Mouse (Mus musculus) limb, embryonic 10.5 days (tissue): ENCODE measurements at regions not wholly inside any gene's neighbourhood (a gene's known extent, or its start where the extent isn't known, plus 50 kb on each side); places are given as distances from the start of the nearest gene placed in this dataset.

ENCODE experiments used
- DNase-seq: peaks from one replicate; pipeline ENCODE4 v3.0.0-alpha.2; 2017; ENCODE audit warnings: low spot score
- H3K27ac ChIP-seq: fragments of 300-500 bp; sonication (generic); 2 replicates; pipeline ENCODE4 v1.5.1; 2016; ENCODE audit warnings: mild to moderate bottlenecking
- H3K27me3 ChIP-seq: fragments of 300-500 bp; sonication (generic); 2 replicates; pipeline ENCODE4 v1.6.1; 2016; ENCODE audit warnings: low read depth, mild to moderate bottlenecking; ENCODE audit not compliant: poor library complexity, severe bottlenecking
- H3K36me3 ChIP-seq: fragments of 300-500 bp; sonication (generic); 2 replicates; pipeline ENCODE4 v1.6.1; 2016; ENCODE audit warnings: mild to moderate bottlenecking, moderate library complexity
- H3K4me1 ChIP-seq: fragments of 300-500 bp; sonication (generic); 2 replicates; pipeline ENCODE4 v1.6.1; 2016
- H3K4me3 ChIP-seq: fragments of 300-500 bp; sonication (generic); 2 replicates; pipeline ENCODE4 v1.5.1; 2016; ENCODE audit warnings: mild to moderate bottlenecking, moderate library complexity
- H3K9me3 ChIP-seq: fragments of 300-500 bp; sonication (generic); replicated peaks from 2 replicates; pipeline ENCODE4 v1.6.1; 2016; ENCODE audit warnings: mild to moderate bottlenecking
- WGBS: fragments of 180-500 bp; shearing (Covaris S2); methylation state at CpG from one replicate; pipeline ENCODE4 v1.1.7; 2016; 5-methylcytosine and 5-hydroxymethylcytosine counted together

GRCm38 (mm10) chr13:72762481-72762880, 133.9 kb downstream of the Irx2 start:
- Histone ChIP-seq H3K9me3 (no peaks in the 10 kb centered on the region), H3K27me3 (peaks cover 34% of the 10 kb centered on the region), H3K27ac (no peak overlapping the region), H3K4me1 (peaks cover 13% of the 10 kb centered on the region), H3K36me3 (no peaks in the 10 kb centered on the region), H3K4me3 (no peak overlapping the region)
- DNase-seq: no peak
- WGBS: 78% methylated on average over 5 of the region's 5 CpGs

DNA sequence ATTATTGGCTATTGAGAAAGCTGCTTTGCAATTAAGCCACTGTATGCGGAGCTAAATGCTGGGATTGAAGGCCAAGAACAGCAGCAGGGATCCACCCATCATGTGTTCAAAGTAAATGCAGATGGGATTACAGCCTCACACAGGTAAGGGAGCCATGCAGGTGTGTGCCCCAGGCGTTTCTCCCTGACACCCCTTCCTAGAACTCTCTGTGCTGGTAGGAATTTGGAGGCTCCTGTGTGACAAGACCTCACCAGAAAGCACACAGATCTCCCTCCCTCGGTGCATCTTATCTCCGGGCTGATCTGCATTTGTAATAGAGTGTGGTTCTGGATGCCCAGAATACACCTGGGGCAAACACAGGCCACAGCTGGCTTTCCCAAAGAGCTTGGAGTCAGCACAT, 134.7 kb downstream of the Irx2 start:
- H3K9me3 ChIP-seq: no peaks in the 10 kb centered on the region
- H3K27me3 ChIP-seq: peaks cover 37% of the 10 kb centered on the region
- H3K27ac ChIP-seq: no peak overlapping the region
- DNase-seq: no peak
- H3K36me3 ChIP-seq: no peaks in the 10 kb centered on the region
- 67% methylated on average over 4 of the region's 4 CpGs for whole genome bisulfite sequencing
- H3K4me1 ChIP-seq: peaks cover 13% of the 10 kb centered on the region
- no peak overlapping the region for H3K4me3 ChIP-seq

GRCm38 (mm10) chr13:72767306-72767705, 138.7 kb downstream of the Irx2 start:
- Histone ChIP-seq H3K27ac (no peak overlapping the region), H3K27me3 (peaks cover 71% of the 10 kb centered on the region), H3K4me1 (peaks cover 13% of the 10 kb centered on the region), H3K4me3 (no peak overlapping the region), H3K36me3 (no peaks in the 10 kb centered on the region), H3K9me3 (no peaks in the 10 kb centered on the region)
- WGBS: 19% methylated on average over 5 of the region's 5 CpGs
- no peak for DNase-seq

DNA sequence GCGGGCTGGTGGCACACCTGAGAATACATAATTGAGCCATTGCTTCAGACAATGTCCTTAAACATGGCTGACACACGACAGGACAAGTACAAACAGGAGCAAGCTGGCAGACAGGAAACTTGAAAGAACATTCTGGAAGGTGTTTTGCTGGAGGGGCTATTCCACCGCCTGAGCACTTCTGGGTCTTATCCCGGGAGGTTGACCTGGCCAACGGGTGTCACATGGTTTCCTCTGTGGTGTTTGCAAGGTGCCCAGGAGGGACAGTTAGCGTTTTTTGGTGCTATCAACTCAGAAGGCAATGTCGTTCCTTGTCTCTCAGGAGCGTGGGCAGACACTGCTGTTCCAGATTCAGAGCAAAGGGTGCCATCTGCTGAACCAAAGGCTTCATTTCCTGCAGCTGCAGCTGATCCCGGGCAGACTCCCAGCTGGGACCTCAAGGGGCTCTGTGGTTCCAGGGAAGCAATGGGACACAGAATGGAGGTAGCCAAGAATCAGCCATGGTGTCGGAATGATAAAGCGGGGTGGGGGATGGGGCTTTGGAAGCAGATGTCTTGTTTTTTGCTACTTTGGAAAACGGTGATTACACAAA, 140.5 kb downstream of the Irx2 start:
- no peak for DNase-seq
- Histone ChIP-seq H3K36me3 (no peaks in the 10 kb centered on the region), H3K27me3 (peaks cover 60% of the 10 kb centered on the region), H3K27ac (no peak overlapping the region), H3K9me3 (no peaks in the 10 kb centered on the region), H3K4me1 (peaks cover 13% of the 10 kb centered on the region), H3K4me3 (no peak overlapping the region)
- WGBS: 68% methylated on average over 12 of the region's 12 CpGs

GRCm38 (mm10) chr13:72783026-72783726, 154.6 kb downstream of the Irx2 start:
- Histone ChIP-seq H3K4me3 (no peak overlapping the region), H3K9me3 (no peaks in the 10 kb centered on the region), H3K27me3 (peaks cover 28% of the 10 kb centered on the region), H3K36me3 (no peaks in the 10 kb centered on the region), H3K4me1 (peaks cover 2% of the 10 kb centered on the region; the same call in 1 of the 2 replicates), H3K27ac (no peak overlapping the region)
- WGBS: 54% methylated on average over 7 of the region's 7 CpGs
- DNase-seq: no peak

DNA sequence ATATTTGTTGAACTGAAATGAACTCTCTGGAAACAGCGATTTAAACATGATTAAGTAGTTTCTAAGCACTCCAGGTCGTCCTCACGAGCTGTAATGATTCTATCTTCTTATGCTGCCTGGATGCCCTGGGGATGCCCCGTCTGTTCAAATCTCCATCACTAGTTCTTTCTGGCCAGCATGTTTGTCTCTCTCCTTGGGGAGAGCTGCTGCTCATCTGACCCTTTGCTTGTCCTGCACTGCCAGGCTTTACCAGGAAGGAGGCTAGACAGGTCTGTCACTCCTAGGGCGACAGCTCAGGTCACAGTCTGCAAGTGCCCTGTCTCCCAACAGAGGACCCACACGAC, 155.1 kb downstream of the Irx2 start:
- Histone ChIP-seq H3K4me1 (peaks cover 2% of the 10 kb centered on the region; the same call in 1 of the 2 replicates), H3K4me3 (no peak overlapping the region), H3K27ac (no peak overlapping the region), H3K36me3 (no peaks in the 10 kb centered on the region), H3K9me3 (no peaks in the 10 kb centered on the region), H3K27me3 (peaks cover 28% of the 10 kb centered on the region)
- DNase-seq: no peak
- WGBS: 63% methylated on average over 6 of the region's 6 CpGs

- Histone ChIP-seq H3K4me1 (no peaks in the 10 kb centered on the region), H3K9me3 (no peaks in the 10 kb centered on the region), H3K36me3 (no peaks in the 10 kb centered on the region), H3K4me3 (no peak overlapping the region), H3K27me3 (no peaks in the 10 kb centered on the region), H3K27ac (no peak overlapping the region)
- no peak for DNase-seq
- WGBS: 83% methylated on average over 3 of the region's 3 CpGs
Observed at GRCm38 (mm10) chr13:72792695-72793094, 164.1 kb downstream of the Irx2 start.

GRCm38 (mm10) chr13:72800021-72800420, 171.4 kb downstream of the Irx2 start:
- no peaks in the 10 kb centered on the region for H3K9me3 ChIP-seq
- H3K4me1 ChIP-seq: no peaks in the 10 kb centered on the region
- H3K27ac ChIP-seq: no peak overlapping the region
- no peaks in the 10 kb centered on the region for H3K27me3 ChIP-seq
- no peak overlapping the region for H3K4me3 ChIP-seq
- H3K36me3 ChIP-seq: no peaks in the 10 kb centered on the region
- no peak for DNase-seq
- 66% methylated on average over 8 of the region's 8 CpGs for WGBS

DNA sequence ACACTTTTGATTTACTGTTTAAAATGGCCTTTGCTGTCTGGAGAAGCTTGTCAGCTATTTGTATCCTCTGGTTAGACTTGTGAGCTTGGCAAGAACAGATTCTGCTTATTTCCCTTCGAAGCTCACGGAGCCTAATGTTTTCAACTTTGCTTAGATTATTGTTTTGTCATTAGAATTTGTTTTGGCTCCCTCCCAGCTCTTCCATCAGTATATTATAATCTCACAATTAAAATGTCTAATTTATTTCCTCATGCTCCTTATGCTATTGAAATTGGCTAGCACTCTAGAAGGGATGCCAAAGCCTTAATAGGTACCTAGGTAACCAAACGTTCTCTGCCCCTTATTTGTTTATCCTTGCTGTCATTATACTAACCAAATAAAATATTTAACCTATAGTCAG, 171.9 kb downstream of the Irx2 start:
- no peaks in the 10 kb centered on the region for H3K9me3 ChIP-seq
- no peaks in the 10 kb centered on the region for H3K36me3 ChIP-seq
- H3K4me1 ChIP-seq: no peaks in the 10 kb centered on the region
- no peak overlapping the region for H3K4me3 ChIP-seq
- no peak for DNase-seq
- 85% methylated on average over 3 of the region's 3 CpGs for whole genome bisulfite sequencing
- H3K27ac ChIP-seq: no peak overlapping the region
- no peaks in the 10 kb centered on the region for H3K27me3 ChIP-seq

DNA sequence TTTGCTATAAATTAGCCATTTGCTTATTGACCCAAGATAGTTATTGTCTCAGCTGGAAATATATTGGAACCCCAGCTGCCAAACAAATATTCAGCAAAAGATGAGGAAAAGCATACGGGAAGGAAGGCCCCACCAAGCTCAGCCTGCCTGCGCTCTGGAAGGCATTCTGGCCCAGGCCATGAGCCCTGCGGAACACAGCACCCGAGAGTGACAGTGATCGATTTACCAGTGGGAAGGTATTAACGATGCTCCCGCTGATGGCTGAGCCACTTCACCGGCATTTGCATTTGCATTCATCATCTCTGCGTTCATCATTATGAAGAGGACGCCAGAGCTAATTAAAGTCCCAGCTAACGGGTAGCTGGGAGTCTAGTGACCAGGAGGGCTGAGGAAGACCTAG, 174.8 kb downstream of the Irx2 start:
- no peaks in the 10 kb centered on the region for H3K27me3 ChIP-seq
- H3K4me1 ChIP-seq: no peaks in the 10 kb centered on the region
- H3K36me3 ChIP-seq: no peaks in the 10 kb centered on the region
- no peak for DNase-seq
- no peak overlapping the region for H3K4me3 ChIP-seq
- H3K9me3 ChIP-seq: no peaks in the 10 kb centered on the region
- 56% methylated on average over 11 of the region's 11 CpGs for WGBS
- H3K27ac ChIP-seq: no peak overlapping the region

DNA sequence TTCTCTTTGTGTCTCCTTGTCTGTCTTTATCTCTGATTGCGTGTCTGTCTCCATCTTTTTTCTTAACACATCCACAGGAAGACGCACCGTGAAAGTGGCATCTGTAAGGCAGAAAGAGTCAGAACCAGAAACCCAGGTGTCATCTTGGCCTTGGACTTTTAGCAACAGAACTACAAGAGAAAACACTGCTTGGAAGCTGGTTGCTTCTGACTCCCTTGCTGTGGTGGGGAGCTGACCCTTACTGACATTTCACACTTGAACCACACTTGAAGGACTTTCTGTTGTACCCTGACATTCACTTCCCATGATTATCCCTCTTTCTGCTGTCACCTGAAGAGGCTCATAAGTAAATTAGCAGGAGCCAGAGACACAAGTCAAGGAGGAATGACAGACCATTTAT, 180.6 kb downstream of the Irx2 start:
- no peak for DNase-seq
- Histone ChIP-seq H3K4me1 (no peaks in the 10 kb centered on the region), H3K4me3 (no peak overlapping the region), H3K27me3 (peaks cover 12% of the 10 kb centered on the region; the same call in 1 of the 2 replicates), H3K36me3 (no peaks in the 10 kb centered on the region), H3K27ac (no peak overlapping the region), H3K9me3 (no peaks in the 10 kb centered on the region)
- 97% methylated on average over 3 of the region's 3 CpGs for WGBS

- Histone ChIP-seq H3K9me3 (no peaks in the 10 kb centered on the region), H3K4me1 (0 out of 2 replicates have a peak, but pooled peaks cover 3% of the 10 kb centered on the region), H3K27ac (no peak overlapping the region), H3K4me3 (no peak overlapping the region), H3K36me3 (no peaks in the 10 kb centered on the region), H3K27me3 (peaks cover 26% of the 10 kb centered on the region)
- WGBS: 83% methylated on average over 1 of the region's 1 CpGs
- DNase-seq: no peak
Observed at GRCm38 (mm10) chr13:72810626-72811025, 182.0 kb downstream of the Irx2 start.

DNA sequence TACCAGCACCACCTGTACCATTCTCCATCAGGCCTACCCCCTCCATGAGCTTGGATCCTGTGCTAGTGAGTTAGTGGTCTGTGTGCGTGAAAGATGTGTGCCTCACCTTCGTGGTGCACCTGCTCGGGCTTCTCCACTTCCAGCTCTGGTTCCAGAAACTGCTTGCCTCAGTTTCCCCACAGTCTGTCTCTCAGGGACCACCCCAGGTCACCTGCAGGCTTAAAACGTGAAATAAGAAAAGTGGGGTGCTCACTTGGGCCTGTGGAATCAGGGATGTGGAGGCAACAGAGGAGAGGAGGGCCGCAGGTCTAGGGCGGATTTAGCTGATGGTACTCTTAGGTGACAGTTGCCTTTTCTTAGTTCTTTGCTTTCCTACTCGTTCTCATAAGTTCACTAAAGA, 186.0 kb downstream of the Irx2 start:
- 58% methylated on average over 7 of the region's 7 CpGs for WGBS
- H3K27me3 ChIP-seq: peaks cover 66% of the 10 kb centered on the region

More for the DNA sequence above, 186.0 kb downstream of the Irx2 start:
- no peaks in the 10 kb centered on the region for H3K9me3 ChIP-seq
- peaks cover 7% of the 10 kb centered on the region; the same call in 1 of the 2 replicates for H3K4me1 ChIP-seq
- H3K4me3 ChIP-seq: no peak overlapping the region
- no peak for DNase-seq
- H3K27ac ChIP-seq: no peak overlapping the region
- H3K36me3 ChIP-seq: no peaks in the 10 kb centered on the region
